Mouse (Mus musculus) skeletal muscle tissue, postnatal 0 days (tissue): ENCODE measurements around the gene Mybpc1. TPM values are rescaled to one million over a fixed set of nuclear protein-coding genes. Genes with fewer than 3 reads are reported as not detected.

Experiments used
- polyA plus RNA-seq: library from polyadenylated mRNA; unstranded; fragments of >200 nt; fragmentation: Nextera tagmentation; extraction: Ambion mirVana; gene quantifications from 2 replicates; pipeline ENCODE4 v1.2.1, GENCODE M21; 2015

Mybpc1 gene
- polyA plus RNA-seq: 2,500 and 2,846 TPM in 2 replicates

DNA sequence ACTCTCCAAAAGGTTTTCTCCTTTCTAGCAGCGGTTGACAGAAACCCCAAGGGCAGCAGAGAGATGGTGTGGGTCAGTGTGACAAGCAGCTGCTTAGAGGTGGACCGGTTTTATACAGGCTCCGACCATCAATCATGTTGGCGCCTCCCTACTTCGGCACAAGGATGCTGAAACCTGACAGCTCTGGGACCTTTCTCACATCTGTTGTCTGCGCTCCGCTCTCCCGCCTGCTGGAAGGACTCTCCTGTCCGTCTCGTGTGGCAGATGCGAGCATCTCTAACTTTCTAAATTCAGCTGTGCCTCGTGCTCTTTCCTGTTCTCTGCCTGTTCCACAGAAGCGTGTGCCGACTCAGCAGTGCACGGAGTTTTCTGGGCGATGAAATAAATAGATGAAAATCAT lies at the start of gene Mybpc1:
Gene Mybpc1, minus strand, starts transcription at position 210 of the 400 bp plus-strand sequence.

DNA sequence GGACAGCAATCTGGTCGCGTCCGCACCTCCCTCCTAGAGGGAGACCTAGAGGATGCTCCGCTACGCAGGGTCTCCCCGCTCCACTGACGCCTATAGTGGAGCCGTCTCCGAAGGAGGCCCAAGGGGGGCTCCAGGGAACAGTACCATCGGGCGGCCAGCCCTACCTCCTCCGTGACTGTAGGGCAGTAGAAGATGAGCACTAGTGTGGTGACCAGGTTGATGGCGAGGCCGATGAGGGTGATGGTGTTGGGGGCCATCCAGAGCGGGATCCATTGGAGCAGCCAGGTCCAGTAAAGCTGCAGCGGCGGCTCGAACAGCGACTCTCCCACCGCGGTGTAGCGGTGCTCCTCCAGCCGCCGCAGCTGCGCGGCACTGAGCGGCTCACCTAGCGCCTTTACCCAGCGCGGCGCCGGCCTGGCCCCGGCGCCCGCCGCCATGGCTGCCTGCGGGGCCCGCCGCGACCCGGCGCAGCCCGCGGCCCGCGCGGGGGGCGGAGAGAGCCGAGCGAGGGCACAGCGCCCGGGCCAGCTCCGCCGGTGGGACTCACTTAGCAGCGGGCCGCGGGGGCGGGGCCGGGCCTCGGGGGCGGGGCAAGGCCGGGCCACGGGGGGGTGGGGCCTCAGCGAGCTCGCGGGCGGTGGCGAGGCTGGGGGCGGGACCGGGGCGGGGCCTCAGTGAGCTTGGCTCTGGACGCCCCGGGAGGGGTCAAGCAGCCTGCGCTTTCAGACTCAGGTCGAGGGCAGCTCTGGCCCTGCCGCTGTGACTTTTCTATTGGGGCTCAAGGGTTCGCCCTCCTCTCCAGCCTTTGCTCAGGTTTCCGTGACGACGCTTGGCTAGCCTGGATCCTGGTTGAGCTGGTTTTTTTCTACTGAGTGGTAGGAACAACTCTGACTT lies 101.3 kb downstream of the Mybpc1 start, which contains the start of gene Chpt1:
Gene Chpt1, minus strand, starts transcription at position 653 of the 894 bp plus-strand sequence.

Other genes with a start within 250 kb of the Mybpc1 start
- gene Dram1, start 226.1 kb downstream of the Mybpc1 start, polyA plus RNA-seq: 2.7 and 16.0 TPM in 2 replicates
- gene Gnptab, start 226.0 kb downstream of the Mybpc1 start, polyA plus RNA-seq: 2.0 and 4.2 TPM in 2 replicates
- gene Sycp3, start 145.6 kb downstream of the Mybpc1 start, polyA plus RNA-seq: 0.13 and 0.24 TPM in 2 replicates
- gene Chpt1, start 101.1 kb downstream of the Mybpc1 start, polyA plus RNA-seq: 32.0 and 104 TPM in 2 replicates
- gene Spic, start 79.9 kb upstream of the Mybpc1 start, polyA plus RNA-seq: 0.38 and 0.45 TPM in 2 replicates
- 121 and 142 TPM in 2 replicates for gene Arl1, start 125.7 kb upstream of the Mybpc1 start, polyA plus RNA-seq
- 3.8 and 5.4 TPM in 2 replicates for gene Utp20, start 221.7 kb upstream of the Mybpc1 start, polyA plus RNA-seq